Mouse (Mus musculus) ovary, adult 18-20 months (tissue): ENCODE measurements around the gene Clpsl2.

Experiments used
- DNase-seq: peaks from one replicate; pipeline ENCODE4 v3.0.0; 2022; ENCODE audit warnings: low spot score, mixed read lengths

The Clpsl2 gene

GRCm38 (mm10) chr17:28549111-28549510, at the start of gene Clpsl2:
TSS of gene Clpsl2 (plus strand) at chr17:28549411.
- no peak for DNase-seq

GRCm38 (mm10) chr17:28500465-28500864, 48.7 kb upstream of the Clpsl2 start:
- DNase-seq = no peak

GRCm38 (mm10) chr17:28502196-28502821, 46.9 kb upstream of the Clpsl2 start:
- DNase-seq = peak; percentile 75

DNA sequence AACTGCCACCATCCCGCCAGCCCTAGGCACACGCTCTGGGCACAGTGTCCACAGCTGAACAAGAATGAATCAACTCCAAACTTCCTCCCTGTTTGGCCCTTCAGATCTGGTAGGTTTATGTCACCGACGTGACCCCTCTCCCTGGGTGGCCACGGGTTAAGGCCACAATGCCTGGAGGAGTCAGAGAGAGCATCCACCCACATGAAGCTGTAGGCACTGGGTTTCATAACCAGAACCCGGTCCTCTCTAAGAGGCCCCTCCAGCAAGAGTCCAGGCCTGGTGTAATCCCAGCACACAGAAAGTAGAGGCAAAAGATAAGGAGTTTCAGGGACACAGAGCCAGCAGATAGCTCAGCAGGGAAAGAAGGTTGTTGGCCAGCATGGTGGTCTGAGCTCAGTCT, 45.0 kb upstream of the Clpsl2 start:
- DNase-seq = no peak

- DNase-seq = no peak
These were observed 43.6 kb upstream of the Clpsl2 start for GRCm38 (mm10) chr17:28505591-28505990.

DNA sequence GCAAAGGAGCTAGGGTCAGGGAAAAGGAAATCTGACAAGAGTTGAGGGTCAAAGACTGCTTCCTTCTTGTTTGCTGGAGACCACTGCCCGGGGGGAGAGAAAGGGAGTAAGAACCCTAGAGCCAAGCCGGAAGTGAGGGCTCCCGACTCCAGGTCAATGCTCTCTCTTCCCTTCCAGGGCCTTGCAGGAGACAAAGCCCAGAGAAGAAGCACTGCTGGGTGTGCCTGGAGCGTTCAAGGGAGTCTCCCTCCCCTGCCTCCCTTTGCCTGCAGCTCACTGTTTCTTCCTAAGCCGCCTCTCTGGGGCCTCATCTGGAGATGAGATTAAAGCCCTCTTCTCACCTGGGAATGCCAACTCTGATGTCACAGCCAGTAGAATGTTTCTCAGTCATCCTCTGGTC, 42.3 kb upstream of the Clpsl2 start:
- no peak for DNase-seq

DNA sequence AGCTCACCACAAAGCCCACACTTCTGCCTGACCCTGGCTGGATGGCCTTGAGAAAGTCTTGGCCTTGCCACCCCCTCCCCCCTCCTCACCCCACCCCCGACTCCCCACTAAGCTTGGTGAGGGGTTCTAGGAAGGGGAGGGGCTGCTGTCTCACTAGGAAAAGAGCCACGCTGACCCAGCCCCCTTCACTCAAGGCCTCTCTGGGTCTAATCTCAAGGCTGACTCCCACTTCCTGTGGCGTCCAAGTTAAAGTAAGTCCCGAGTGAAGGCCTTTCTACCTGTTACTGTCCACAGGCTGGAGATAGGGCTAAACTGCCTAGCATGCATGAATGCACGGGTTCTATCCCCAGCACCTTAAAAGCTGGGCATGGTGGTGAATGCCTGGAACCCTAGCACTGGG, 41.7 kb upstream of the Clpsl2 start:
- DNase-seq = peak; percentile 80

GRCm38 (mm10) chr17:28510445-28511342, 38.5 kb upstream of the Clpsl2 start:
- no peak for DNase-seq

DNA sequence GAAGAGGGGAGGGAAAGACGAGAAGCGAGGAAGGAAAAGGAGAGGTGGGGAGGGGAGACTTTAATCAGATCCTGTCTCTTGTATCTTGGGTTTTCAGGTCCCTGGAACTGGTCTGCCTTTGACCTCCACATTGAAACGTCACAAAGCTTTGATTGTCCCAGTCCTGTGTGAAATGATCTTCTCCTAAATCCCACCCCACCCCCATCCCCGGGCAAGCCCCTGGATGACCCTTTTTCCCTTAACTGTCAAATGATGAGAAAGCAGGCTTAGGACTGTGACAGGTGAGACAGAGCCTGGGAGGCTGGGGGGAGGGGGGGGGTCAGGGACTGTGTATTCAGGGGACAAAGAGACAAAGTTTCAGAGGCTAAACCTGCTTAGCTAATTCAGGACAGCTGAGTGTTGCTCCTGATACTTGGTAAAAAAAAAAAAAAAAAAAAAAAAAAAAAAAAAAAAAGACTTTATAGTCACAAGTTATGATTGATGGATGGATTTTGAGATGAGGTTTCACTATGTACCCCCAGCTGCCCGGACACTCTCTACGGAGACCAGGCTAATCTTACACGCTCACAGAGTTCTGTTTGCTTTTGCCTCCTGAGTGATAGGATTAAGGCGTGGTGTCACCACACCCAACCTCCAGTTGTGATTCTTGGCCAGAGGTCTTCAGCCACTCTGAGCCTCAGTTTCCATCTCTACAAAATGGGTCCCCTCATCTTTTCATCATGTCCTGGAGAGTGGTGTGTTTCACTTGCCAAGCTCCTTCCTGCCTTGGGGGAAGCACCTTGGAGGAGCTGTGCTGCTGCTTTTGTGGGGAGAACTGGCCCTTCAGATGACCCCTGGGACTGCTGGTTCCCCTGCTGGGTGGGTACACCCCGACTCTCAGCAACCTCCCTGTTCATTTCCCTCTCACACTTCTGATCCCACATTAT, 37.3 kb upstream of the Clpsl2 start:
- no peak for DNase-seq

DNA sequence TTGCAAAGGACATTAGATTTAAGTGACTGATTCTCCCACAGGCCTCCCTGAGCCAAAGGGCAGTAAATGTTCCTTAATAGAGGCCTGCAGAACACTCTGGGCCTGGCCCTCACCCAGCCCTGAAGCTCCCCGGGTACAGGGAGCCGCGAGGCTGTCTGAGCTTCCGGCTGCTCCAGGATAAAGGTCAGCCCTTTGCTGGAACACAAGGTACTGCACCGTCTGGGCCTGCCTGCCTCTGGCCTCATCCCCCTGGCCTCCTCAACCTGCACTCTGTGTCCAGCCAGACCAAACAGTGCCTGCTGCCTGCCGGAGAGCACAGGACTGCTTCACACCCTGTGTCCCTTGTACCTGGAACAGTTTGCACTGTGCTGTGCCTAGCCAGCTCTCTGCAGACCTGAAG, 36.5 kb upstream of the Clpsl2 start:
- DNase-seq = peak; percentile 65

GRCm38 (mm10) chr17:28513337-28513736, 35.9 kb upstream of the Clpsl2 start:
- DNase-seq = no peak

DNA sequence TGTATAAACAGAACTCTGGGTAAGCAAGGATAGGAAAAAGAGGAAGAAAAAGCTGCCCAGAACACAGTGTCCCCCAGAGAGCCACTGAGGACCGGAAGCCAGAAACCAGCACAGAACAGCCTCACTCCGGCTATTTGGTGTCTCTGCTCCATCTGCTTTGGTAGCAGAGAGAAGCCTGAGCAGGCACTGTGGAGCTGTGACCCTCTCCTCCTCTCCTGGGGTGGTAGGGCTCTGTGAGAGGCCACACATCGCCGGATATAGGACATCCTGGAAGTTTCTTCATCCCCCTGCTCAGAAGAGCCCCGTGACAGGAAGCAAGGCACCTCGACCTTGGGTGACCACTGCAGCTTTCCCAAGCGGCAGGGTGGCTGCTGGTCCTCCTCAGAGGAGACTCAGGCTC, 35.4 kb upstream of the Clpsl2 start:
- no peak for DNase-seq

- DNase-seq = no peak
These were observed 34.7 kb upstream of the Clpsl2 start for GRCm38 (mm10) chr17:28514555-28514954.

DNA sequence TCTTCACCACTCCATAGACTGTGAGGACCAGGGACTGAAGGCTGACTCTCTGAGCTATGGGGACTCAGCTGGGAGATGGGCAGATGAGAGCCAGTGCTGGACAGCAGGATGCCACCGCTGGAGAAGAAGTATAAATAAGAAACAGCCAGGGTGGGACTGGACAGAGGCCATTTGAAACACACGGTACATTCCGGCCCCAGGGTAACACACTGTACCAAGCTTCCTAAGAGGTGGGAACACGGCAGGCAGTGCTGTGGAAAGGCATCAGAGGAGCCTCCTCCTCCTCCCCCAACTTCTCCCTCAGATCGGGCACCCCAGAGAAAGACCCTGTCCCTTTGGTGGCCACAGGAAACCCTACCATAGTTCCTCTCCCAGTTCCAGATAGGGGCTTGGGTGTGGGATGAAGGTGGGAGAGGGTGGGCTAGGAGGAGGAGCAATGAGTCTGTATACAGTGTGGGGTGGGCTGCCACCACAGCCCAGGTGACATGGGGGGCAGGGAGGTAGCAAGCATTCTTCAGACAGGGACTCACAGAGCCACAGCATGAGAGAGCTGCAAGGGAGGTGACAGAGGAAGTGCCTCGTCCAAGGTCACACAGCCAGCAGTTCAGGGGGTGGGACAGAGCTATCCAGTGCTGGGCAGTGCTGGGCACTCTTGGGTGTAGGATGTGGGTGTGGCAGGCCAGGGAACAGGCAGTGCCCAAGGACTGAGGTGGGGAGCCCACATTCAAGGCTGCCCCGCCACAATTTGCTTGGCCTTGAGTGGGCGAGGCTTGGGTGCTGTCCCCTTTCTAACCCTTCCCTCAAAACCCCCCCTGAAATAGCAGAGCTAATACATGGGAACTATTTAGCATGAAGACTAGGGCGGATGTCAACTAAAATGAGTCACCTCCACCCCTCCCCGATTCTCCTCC, 33.5 kb upstream of the Clpsl2 start:
- DNase-seq = peak; percentile 90

DNA sequence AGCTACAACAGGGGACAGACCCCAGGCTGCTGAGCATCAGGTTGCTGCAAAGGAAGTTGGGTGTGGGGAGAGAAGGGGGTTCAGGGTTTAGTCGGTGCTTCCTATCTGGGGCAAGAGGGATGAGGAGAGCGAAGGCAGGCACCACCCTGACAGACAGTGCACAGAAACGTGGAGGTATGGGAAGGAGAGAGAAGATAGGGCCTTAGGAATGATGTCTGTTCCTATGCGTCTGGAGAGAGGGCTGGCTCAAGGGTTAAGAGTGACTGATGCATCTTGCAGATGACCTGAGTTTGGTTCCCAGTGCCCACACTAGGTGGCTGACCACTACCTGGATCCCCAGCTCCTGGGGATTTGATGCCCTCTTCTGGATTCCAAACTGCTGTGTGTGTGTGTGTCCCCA, 32.3 kb upstream of the Clpsl2 start:
- DNase-seq = no peak

- peak; percentile 78 for DNase-seq
These were observed 31.7 kb upstream of the Clpsl2 start, which contains the start of gene Fkbp5 for GRCm38 (mm10) chr17:28517441-28517955. TSS of gene Fkbp5 (minus strand) at chr17:28517527.

DNA sequence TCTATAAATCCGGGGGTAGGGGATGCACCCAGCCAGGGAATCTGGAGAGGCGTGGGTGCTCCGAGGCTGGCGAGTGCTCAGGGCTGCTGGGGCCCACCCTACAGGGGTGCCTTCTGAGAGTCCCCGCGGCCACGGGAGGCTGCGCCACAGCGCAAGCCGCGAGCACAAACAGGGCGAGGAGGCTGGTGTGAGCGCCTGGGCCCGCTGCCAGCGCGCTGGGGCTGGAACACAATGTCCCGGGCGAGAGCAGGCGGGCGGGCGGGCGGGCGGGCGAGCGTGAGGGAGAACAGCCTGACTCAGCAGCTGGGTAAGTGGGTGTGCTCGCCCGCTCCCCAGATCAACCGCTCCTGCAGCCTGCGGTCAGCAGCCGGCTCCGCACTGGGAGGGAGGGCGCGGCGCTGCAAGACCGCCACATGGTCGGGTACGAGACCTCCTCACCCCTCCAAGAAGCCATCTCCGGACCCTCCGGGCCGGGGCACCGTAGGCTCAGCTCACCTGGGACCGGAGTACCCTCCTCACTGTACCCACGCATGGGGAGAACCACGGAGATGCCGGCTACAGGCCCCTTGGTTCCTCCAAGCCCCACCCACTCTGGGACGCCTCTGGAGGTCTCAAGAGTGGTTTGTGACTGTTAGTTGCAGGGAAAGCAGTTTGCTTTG, 31.1 kb upstream of the Clpsl2 start:
- DNase-seq = peak; percentile 91

GRCm38 (mm10) chr17:28518615-28519071, 30.6 kb upstream of the Clpsl2 start:
- DNase-seq = no peak

DNA sequence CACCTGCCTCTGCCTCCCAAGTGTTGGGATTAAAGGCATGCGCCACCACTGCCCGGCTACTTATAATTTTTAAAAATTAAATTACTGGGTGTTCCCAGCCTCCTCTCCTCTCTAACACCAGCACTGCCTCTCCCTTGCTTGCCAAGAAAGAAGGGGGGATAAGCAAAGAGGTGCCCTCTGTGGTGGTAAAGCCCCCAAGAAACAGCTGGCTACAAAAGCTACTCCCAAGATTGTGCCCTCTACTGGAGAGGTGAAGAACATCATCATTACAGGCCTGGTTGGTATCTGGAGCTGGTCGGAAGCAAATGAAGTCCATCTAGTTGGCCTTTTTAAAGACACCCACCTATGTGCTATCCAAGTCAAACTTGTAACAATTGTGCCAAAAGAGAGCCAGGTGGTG, 29.4 kb upstream of the Clpsl2 start:
- DNase-seq = no peak

- DNase-seq = no peak
These were observed 28.6 kb upstream of the Clpsl2 start for GRCm38 (mm10) chr17:28520561-28520960.
